Mouse (Mus musculus): ENCODE measurements around the gene Atp11a.

Atp11a gene

GRCm38 (mm10) chr8:12915187-12916006, 158.6 kb downstream of the Atp11a start:
- DNase-seq = peak; percentile 72

- DNase-seq = peak; percentile 40
These were observed 159.5 kb downstream of the Atp11a start for GRCm38 (mm10) chr8:12916156-12916900.

DNA sequence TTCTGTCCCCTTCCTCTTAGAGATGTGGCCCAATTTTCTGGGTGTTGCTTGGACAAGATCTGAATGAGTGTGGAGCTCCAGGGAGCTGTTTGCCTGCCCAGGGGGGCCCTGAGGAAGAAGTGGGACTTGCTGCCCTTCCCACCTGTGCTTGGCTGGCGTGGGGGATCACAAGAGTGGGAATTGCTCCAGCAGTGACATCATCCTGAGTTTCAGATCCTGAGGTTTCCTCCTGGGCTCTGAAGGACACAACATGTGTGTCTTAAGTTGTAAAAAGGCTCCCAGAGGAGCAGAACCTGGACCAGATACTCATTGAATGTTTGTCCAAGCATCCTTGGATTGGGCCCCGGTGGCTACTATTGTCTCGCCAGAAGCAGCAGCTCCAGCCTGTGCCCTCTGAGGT, 160.2 kb downstream of the Atp11a start:
- DNase-seq = no peak

GRCm38 (mm10) chr8:12917831-12918230, 161.0 kb downstream of the Atp11a start:
- no peak for DNase-seq

Data from retina, postnatal 1 day (tissue).